Mouse (Mus musculus) midbrain, postnatal 0 days (tissue): ENCODE data around the gene Hic1. TPM values are rescaled to one million over a fixed set of nuclear protein-coding genes. Genes with fewer than 3 reads are reported as not detected.

Experiments
- ATAC-seq: fragments of 200-750 bp; cut with Nextera tagmentation; 2 replicates; pipeline ENCODE4 v1.8.0; 2017; ENCODE audit warnings: moderate number of reproducible peaks, mild to moderate bottlenecking, moderate TSS enrichment, moderate library complexity; ENCODE audit not compliant: low FRiP score
- DNase-seq: peaks from one replicate; pipeline ENCODE4 v3.0.0-alpha.2; 2015; ENCODE audit warnings: low spot score
- H3K27ac ChIP-seq: fragments of 300-500 bp; sonication (generic); 2 replicates; pipeline ENCODE4 v1.5.1; 2014; ENCODE audit warnings: low read depth, mild to moderate bottlenecking, low read length, mixed read lengths
- H3K27me3 ChIP-seq: fragments of 300-500 bp; sonication (generic); 2 replicates; pipeline ENCODE4 v1.6.1; 2014; ENCODE audit warnings: low read length, control low read depth, mixed read lengths; ENCODE audit not compliant: insufficient read depth
- H3K36me3 ChIP-seq: fragments of 300-500 bp; sonication (generic); 2 replicates; pipeline ENCODE4 v1.6.1; 2014; ENCODE audit warnings: low read length, control low read depth, mixed read lengths; ENCODE audit not compliant: insufficient read depth
- H3K4me1 ChIP-seq: fragments of 300-500 bp; sonication (generic); 2 replicates; pipeline ENCODE4 v1.6.1; 2014; ENCODE audit warnings: mild to moderate bottlenecking, control low read depth, antibody characterized with exemption, low read length, mixed read lengths; ENCODE audit not compliant: insufficient read depth
- H3K4me2 ChIP-seq: fragments of 300-500 bp; sonication (generic); 2 replicates; pipeline ENCODE4 v1.6.1; 2014; ENCODE audit warnings: low read depth, mild to moderate bottlenecking, low read length, mixed read lengths; ENCODE audit not compliant: poor library complexity, severe bottlenecking
- H3K4me3 ChIP-seq: fragments of 300-500 bp; sonication (generic); 2 replicates; pipeline ENCODE4 v1.5.1; 2014; ENCODE audit warnings: low read depth, mild to moderate bottlenecking, low read length, moderate library complexity
- H3K9ac ChIP-seq: fragments of 300-500 bp; sonication (generic); replicated peaks from 2 replicates; pipeline ENCODE4 v1.6.1; 2014; ENCODE audit warnings: mild to moderate bottlenecking, low read length, moderate library complexity, mixed read lengths; ENCODE audit not compliant: poor library complexity, severe bottlenecking
- H3K9me3 ChIP-seq: fragments of 300-500 bp; sonication (generic); 2 replicates; pipeline ENCODE4 v1.6.1; 2016; ENCODE audit warnings: low read length, control low read depth
- CTCF ChIP-seq: IDR thresholded peaks from 2 replicates; pipeline ENCODE4 v1.5.1; 2016; ENCODE audit warnings: antibody characterized with exemption, mild to moderate bottlenecking
- WGBS: fragments of 180-500 bp; shearing (Covaris S2); extraction: QIAGEN DNeasy Blood & Tissue Kit; methylation state at CpG from one replicate; pipeline ENCODE4 v1.1.7; 2014; 5-methylcytosine and 5-hydroxymethylcytosine counted together
- polyA plus RNA-seq: library from polyadenylated mRNA; unstranded; fragments of >200 nt; fragmentation: Nextera tagmentation; extraction: Ambion mirVana; gene quantifications from 2 replicates; pipeline ENCODE4 v1.2.1, GENCODE M21; 2015
- total RNA-seq: library from RNA; depleted of rRNA; stranded (reverse); fragments of >200 nt; gene quantifications from 2 replicates; pipeline ENCODE4 v1.2.3, GENCODE M21; 2014

Gene Hic1
- total and polyA plus RNA-seq, 2 experiments from 2014 or later: 1.5 to 7.1 TPM

DNA sequence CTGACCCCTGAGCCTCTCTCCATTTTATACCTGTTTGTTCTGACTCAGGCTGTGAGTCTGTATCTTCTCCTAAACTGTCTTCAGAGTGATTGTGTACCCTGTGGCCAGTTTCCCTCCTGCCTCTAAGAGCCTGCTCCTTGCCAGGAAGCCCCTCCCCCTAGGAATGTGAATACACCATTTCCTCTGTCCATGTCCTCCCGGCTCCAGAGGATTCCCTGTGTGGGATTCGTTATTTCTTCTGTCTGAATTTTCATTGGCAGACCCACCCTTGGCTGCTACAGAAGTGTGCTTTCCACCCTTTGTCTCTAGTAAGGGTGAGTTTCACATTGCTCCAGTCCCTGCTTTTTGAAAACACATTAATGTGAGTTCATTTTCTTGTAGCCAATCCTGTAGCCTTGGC lies 35.4 kb downstream of the Hic1 start:
- Histone ChIP-seq H3K4me2 (no peak overlapping the region), H3K9ac (no peak overlapping the region), H3K4me1 (no peaks in the 10 kb centered on the region), H3K36me3 (no peaks in the 10 kb centered on the region), H3K4me3 (no peak overlapping the region), H3K9me3 (no peaks in the 10 kb centered on the region), H3K27ac (0 out of 2 replicates have a peak overlapping the region, but pooled peaks have one; percentile 13), H3K27me3 (no peaks in the 10 kb centered on the region)
- peak; percentile 51 for DNase-seq
- TF ChIP-seq CTCF: no peak
- ATAC-seq: no peak
- 17% methylated on average over 2 of the region's 2 CpGs for WGBS

GRCm38 (mm10) chr11:75133391-75133790 lies 35.9 kb downstream of the Hic1 start:
- no peaks in the 10 kb centered on the region for H3K9me3 ChIP-seq
- H3K27ac ChIP-seq: no peak overlapping the region
- ATAC-seq (no peak), DNase-seq (no peak)
- H3K36me3 ChIP-seq: no peaks in the 10 kb centered on the region
- H3K4me3 ChIP-seq: no peak overlapping the region
- 94% methylated on average over 5 of the region's 5 CpGs for WGBS
- H3K4me2 ChIP-seq: no peak overlapping the region
- no peaks in the 10 kb centered on the region for H3K4me1 ChIP-seq
- H3K27me3 ChIP-seq: no peaks in the 10 kb centered on the region
- H3K9ac ChIP-seq: no peak overlapping the region
- TF ChIP-seq CTCF: no peak

- Histone ChIP-seq H3K4me3 (no peak overlapping the region), H3K9ac (no peak overlapping the region), H3K36me3 (no peaks in the 10 kb centered on the region), H3K9me3 (no peaks in the 10 kb centered on the region), H3K27ac (no peak overlapping the region), H3K4me2 (no peak overlapping the region), H3K4me1 (no peaks in the 10 kb centered on the region), H3K27me3 (no peaks in the 10 kb centered on the region)
- 59% methylated on average over 5 of the region's 5 CpGs for WGBS
- peak; percentile 85 for DNase-seq
- peak; percentile 59 for TF ChIP-seq CTCF
- no peak for ATAC-seq
These were observed 37.0 kb downstream of the Hic1 start for GRCm38 (mm10) chr11:75132278-75132677.

DNA sequence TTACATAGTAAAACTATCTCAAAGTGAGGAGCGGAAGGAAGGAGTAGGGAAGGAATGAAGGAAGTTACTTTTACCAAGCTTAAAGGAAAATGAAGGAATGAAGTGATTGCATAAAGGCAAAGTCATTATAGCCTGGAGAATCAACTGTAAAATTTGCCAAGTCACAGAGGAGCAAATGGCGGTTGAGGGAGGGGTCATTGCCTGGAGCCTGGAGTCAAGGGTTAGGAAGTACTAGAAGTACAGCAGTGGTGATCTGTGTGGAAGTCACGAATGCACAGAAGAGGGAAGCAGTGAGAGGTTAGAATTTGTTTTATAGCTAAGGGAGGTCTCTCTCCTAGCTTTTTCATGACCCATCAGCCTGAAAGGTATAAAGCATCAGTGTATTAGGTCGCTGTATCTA lies 38.0 kb downstream of the Hic1 start:
- no peak for ATAC-seq
- Histone ChIP-seq H3K9me3 (no peaks in the 10 kb centered on the region), H3K4me3 (no peak overlapping the region), H3K27me3 (no peaks in the 10 kb centered on the region), H3K9ac (no peak overlapping the region), H3K27ac (no peak overlapping the region), H3K36me3 (no peaks in the 10 kb centered on the region), H3K4me1 (no peaks in the 10 kb centered on the region), H3K4me2 (no peak overlapping the region)
- DNase-seq: no peak
- TF ChIP-seq CTCF: no peak
- 83% methylated on average over 4 of the region's 4 CpGs for WGBS

DNA sequence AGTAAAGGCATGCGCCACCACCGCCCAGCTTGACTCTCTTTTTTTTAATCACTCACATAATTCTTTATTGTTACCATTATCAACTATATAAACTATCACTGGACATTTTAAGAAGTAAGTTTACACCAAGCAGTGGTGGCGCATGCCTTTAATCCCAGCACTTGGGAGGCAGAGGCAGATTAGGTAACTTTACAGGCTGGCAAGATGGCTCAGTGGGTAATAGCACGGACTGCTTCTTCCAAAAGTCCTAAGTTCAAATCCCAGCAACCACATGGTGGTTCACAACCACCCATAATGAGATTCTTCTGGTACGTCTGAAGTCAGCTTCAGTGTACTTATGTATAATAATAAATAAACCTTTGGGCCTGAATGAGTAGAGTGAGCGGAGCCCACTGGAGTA lies 39.8 kb downstream of the Hic1 start:
- no peaks in the 10 kb centered on the region for H3K4me1 ChIP-seq
- no peaks in the 10 kb centered on the region for H3K9me3 ChIP-seq
- 97% methylated on average over 6 of the region's 6 CpGs for WGBS
- no peak overlapping the region for H3K4me3 ChIP-seq
- no peak overlapping the region for H3K9ac ChIP-seq
- no peaks in the 10 kb centered on the region for H3K36me3 ChIP-seq
- TF ChIP-seq CTCF: no peak
- DNase-seq (no peak), ATAC-seq (no peak)
- H3K4me2 ChIP-seq: no peak overlapping the region
- no peak overlapping the region for H3K27ac ChIP-seq
- H3K27me3 ChIP-seq: no peaks in the 10 kb centered on the region

GRCm38 (mm10) chr11:75126384-75126783 lies 42.9 kb downstream of the Hic1 start:
- no peak overlapping the region for H3K4me2 ChIP-seq
- no peaks in the 10 kb centered on the region for H3K4me1 ChIP-seq
- no peak overlapping the region for H3K9ac ChIP-seq
- ATAC-seq (no peak), DNase-seq (no peak)
- H3K36me3 ChIP-seq: no peaks in the 10 kb centered on the region
- no peak overlapping the region for H3K4me3 ChIP-seq
- H3K9me3 ChIP-seq: no peaks in the 10 kb centered on the region
- WGBS: 92% methylated on average over 3 of the region's 3 CpGs
- H3K27me3 ChIP-seq: no peaks in the 10 kb centered on the region
- H3K27ac ChIP-seq: no peak overlapping the region
- no peak for TF ChIP-seq CTCF

- DNase-seq (no peak), ATAC-seq (no peak)
- no peaks in the 10 kb centered on the region for H3K36me3 ChIP-seq
- WGBS: 96% methylated on average over 2 of the region's 2 CpGs
- no peak overlapping the region for H3K4me3 ChIP-seq
- H3K4me2 ChIP-seq: no peak overlapping the region
- no peak for TF ChIP-seq CTCF
- no peak overlapping the region for H3K27ac ChIP-seq
- no peaks in the 10 kb centered on the region for H3K4me1 ChIP-seq
- H3K9ac ChIP-seq: no peak overlapping the region
- H3K9me3 ChIP-seq: no peaks in the 10 kb centered on the region
- H3K27me3 ChIP-seq: no peaks in the 10 kb centered on the region
These were observed 44.9 kb downstream of the Hic1 start for GRCm38 (mm10) chr11:75124406-75124805.
